Mouse (Mus musculus): Measurements from ENCODE around the gene Wdr18.
A peak's percentile ranks its signal among the peaks of the same experiment; 100 is the strongest.

Wdr18 gene

GRCm38 (mm10) chr10:79959847-79960601 lies at the start of gene Wdr18:
Gene Wdr18 (plus strand): TSS chr10:79960152.
- DNase-seq, result peak; percentile 99

DNA sequence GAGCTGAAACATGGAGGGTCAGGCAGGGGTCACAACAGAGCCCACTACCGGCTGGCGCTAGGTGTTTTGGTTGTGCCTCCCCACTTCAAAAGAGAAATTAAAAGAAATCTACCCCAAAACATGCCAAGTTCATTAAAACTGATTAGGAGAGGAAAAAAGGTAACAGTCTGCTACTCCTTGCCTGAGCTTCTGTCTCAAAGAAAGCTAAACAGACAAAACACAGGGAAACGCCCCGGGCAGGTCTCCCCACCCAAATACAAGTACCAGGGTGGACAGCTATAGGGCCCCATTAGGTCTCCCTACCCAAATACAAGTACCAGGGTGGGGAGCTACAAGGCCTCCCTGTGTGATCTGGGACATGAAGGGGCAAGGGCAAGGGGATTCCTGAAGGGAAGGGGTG lies 49.4 kb upstream of the Wdr18 start, which contains the start of gene Gm26602:
Gene Gm26602 (plus strand): TSS at position 301 of the 400 bp plus-strand sequence.
- no peak for DNase-seq

GRCm38 (mm10) chr10:79912412-79912811 lies 47.5 kb upstream of the Wdr18 start:
- DNase-seq, result peak in 1 of 2 experiments; percentile 39

- DNase-seq, result no peak
Observed at GRCm38 (mm10) chr10:79914131-79914947, 45.6 kb upstream of the Wdr18 start.

- DNase-seq, result peak in 1 of 2 experiments; percentile 35
Observed at GRCm38 (mm10) chr10:79914948-79915596, 44.9 kb upstream of the Wdr18 start.

GRCm38 (mm10) chr10:79916081-79916480 lies 43.9 kb upstream of the Wdr18 start:
- DNase-seq, result peak in 1 of 2 experiments; percentile 35

DNA sequence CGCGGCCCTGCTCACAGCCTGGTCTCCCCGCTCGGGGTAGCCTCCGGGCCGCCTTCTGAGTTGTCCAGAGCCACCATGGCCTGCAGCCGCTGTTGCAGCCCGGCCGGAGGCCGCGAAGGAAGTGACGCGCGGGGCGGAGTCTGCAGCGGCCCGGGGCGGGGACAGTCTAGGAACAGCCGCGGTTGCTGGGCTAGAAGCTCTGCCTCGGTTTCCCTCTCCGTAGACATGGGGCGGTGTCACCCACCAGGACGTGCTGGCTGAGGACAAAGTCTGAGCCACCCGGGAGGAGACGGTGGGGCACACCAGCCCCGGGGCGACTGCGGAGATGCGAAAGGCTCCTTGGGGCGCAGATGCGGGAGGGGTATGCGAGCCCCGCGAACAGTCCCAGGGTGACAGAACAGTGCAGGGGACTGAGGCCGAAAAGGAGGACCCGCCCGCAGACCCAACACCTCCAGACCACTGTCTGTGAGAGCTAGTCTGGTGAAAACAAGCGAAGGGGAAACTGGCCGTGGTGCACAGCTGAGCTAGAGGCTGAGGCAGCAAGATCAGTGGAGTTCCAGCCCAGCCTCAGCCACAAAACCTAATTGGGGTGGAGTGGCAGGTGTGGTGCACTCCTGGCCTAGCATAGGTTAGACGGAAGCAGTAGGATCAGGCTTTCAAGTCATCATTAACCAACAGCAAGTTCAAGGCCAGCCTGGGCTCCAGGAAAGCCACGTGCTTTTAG lies 43.0 kb upstream of the Wdr18 start, which contains the start of gene Kiss1r:
Gene Kiss1r (plus strand): TSS at position 164 of the 724 bp plus-strand sequence.
- peak; percentile 92 to 93 for DNase-seq

DNA sequence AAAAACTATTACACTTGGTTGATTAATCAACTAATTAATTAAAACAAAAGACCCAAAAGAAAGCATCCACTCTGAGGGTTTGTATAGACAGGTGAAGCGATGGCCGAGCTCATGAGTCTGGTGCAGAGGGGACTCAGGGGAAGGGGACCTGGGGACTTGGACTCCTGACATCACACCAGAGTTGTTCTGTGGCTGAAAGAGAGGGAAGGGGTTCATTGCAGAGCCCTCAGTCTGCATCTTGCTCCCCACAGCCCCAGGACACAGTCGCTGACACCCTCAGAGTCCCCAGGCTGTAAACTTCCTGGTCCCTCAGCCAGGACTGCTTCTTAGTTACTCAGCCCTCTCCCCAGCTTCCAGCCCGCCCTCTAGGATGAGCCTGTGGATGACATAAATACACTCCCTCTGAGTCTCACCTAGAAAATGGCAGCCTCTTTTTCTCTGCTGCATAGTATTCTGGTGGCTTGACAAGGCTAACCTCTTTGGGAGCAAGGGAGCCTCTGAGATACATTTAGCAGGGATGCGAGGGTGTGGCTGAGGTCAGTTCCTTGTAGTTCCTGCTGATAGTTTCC lies 42.3 kb upstream of the Wdr18 start:
- no peak for DNase-seq

- DNase-seq, result peak; percentile 60 to 67
Observed at GRCm38 (mm10) chr10:79918231-79919078, 41.5 kb upstream of the Wdr18 start.

GRCm38 (mm10) chr10:79919251-79919849 lies 40.6 kb upstream of the Wdr18 start:
- DNase-seq, result peak in 1 of 2 experiments; percentile 63

GRCm38 (mm10) chr10:79920056-79920890 lies 39.7 kb upstream of the Wdr18 start:
- DNase-seq, result peak in 1 of 2 experiments; percentile 40

- peak; percentile 25 to 51 for DNase-seq
Observed at GRCm38 (mm10) chr10:79920958-79921535, 38.9 kb upstream of the Wdr18 start, which contains the start of gene R3hdm4. Gene R3hdm4 (minus strand): TSS chr10:79921208.

DNA sequence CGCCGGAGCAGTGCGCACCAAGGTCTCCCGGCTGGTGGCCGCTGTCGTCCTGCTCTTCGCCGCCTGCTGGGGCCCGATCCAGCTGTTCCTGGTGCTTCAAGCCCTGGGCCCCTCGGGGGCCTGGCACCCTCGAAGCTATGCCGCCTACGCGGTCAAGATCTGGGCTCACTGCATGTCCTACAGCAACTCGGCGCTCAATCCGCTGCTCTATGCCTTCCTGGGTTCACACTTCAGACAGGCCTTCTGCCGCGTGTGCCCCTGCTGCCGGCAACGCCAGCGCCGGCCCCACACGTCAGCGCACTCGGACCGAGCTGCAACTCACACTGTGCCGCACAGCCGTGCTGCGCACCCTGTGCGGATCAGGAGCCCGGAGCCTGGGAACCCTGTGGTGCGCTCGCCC lies 38.4 kb upstream of the Wdr18 start:
- peak; percentile 32 to 55 for DNase-seq

- peak; percentile 95 to 96 for DNase-seq
Observed at GRCm38 (mm10) chr10:79924998-79925784, 34.8 kb upstream of the Wdr18 start.

DNA sequence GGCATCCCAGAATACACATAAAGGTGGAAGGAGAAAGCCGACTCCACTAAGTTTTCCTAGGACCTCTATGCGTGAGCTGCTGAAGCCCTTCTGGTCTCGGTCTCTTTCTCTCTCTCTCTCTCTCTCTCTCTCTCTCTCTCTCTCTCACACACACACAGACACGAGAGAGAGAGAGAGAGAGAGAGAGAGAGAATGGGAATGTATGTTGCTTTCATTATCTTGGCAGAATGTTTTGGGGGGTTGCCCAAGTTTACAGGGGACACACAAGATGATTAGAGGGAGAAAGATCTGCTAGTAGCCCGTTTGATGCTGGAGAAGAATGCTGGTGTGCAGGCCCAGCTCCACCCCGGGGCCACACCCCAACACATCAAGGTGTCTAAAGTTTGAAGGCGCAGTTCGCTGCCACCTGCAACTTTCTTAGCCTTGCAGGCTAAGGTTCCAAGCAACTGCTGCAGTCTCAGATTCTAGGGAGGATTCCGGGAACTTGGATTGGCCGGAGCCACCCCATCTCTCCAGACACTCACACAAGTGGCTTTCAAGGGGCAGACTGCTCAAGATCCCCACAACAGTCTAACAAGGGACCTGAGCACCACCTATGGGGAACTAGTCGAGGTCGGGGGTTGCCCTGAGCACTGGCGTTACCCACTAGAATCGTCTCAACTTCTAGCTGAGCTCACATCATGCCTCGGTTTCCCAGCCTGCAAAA lies 34.0 kb upstream of the Wdr18 start:
- DNase-seq, result peak in 1 of 2 experiments; percentile 37

DNA sequence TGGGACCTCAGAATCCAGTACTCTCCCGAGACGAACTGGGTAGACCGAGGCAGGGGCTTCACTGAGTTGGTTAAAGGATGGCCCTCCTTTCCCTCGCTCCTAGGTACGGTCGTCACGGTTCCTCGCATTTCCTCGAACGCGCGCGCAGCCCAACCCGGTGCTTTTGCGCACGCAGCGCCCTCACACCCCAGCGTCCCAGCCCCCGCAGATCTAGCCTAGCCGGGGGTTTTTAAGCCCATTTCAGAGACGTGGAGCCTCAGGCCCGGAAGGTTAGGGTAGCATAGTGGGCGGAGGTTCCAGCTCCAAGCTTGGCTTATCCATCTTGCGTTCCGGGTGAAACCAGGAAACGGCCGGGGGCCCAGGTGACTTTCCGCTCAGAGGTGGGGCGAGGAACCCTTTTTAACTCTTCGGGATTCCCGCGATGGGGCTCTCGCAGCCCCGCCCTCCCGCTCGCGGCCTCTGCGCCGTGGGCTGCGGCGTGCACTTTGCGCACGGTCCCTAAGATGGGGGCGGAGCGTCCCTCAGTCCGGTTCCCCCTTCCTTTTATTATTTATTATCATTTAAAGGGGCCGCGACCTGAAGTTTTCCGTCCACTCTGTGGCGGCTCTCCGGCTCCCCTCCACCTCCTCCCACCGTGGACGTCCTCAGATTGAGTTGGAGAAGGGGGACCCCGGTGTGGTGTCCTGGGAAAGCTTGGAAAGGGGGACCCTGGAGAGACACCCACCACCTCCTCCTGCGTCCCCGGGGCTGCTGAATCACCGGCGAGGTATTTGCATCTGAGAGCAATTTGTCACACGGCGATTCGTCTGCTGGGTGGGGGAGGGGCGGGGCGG lies 33.2 kb upstream of the Wdr18 start, which contains the start of gene Arid3a:
Gene Arid3a (plus strand): TSS at position 553 of the 833 bp plus-strand sequence.
- DNase-seq, result peak; percentile 93 to 95

All from kidney, postnatal 4 days (tissue).